Mouse (Mus musculus) limb, embryonic 14.5 days (tissue): ENCODE measurements around the gene Paxbp1. TPM values are rescaled to one million over a fixed set of nuclear protein-coding genes. Genes with fewer than 3 reads are reported as not detected.

Source experiments
- ATAC-seq: fragments of 200-750 bp; cut with Nextera tagmentation; 2 replicates; pipeline ENCODE4 v1.8.0; 2017; ENCODE audit warnings: low read depth, moderate number of reproducible peaks, moderate TSS enrichment; ENCODE audit not compliant: low FRiP score
- DNase-seq: peaks from one replicate; pipeline ENCODE4 v3.0.0-alpha.2; 2015; ENCODE audit warnings: low spot score
- H3K27ac ChIP-seq: fragments of 300-500 bp; sonication (generic); replicated peaks from 2 replicates; pipeline ENCODE4 v1.5.1; 2014; ENCODE audit warnings: low read depth, mild to moderate bottlenecking, low read length, moderate library complexity, mixed read lengths
- H3K27me3 ChIP-seq: fragments of 300-500 bp; sonication (generic); 2 replicates; pipeline ENCODE4 v1.6.1; 2014; ENCODE audit warnings: low read length, mixed read lengths; ENCODE audit not compliant: control insufficient read depth, insufficient read depth
- H3K36me3 ChIP-seq: fragments of 300-500 bp; sonication (generic); 2 replicates; pipeline ENCODE4 v1.6.1; 2014; ENCODE audit warnings: mild to moderate bottlenecking, low read length, moderate library complexity, mixed read lengths; ENCODE audit not compliant: control insufficient read depth, insufficient read depth
- H3K4me1 ChIP-seq: fragments of 300-500 bp; sonication (generic); 2 replicates; pipeline ENCODE4 v1.6.1; 2014; ENCODE audit warnings: antibody characterized with exemption, low read length, mixed read lengths; ENCODE audit not compliant: control insufficient read depth, insufficient read depth
- H3K4me2 ChIP-seq: fragments of 300-500 bp; sonication (generic); replicated peaks from 2 replicates; pipeline ENCODE4 v1.6.1; 2014; ENCODE audit warnings: low read depth, mild to moderate bottlenecking, low read length, moderate library complexity; ENCODE audit not compliant: severe bottlenecking
- H3K4me3 ChIP-seq: fragments of 300-500 bp; sonication (generic); replicated peaks from 2 replicates; pipeline ENCODE4 v1.5.1; 2014; ENCODE audit warnings: low read length
- H3K9ac ChIP-seq: fragments of 300-500 bp; sonication (generic); 2 replicates; pipeline ENCODE4 v1.6.1; 2014; ENCODE audit warnings: mild to moderate bottlenecking, low read depth, low read length, moderate library complexity; ENCODE audit not compliant: severe bottlenecking
- H3K9me3 ChIP-seq: fragments of 300-500 bp; sonication (generic); 2 replicates; pipeline ENCODE4 v1.6.1; 2016; ENCODE audit warnings: low read length; ENCODE audit not compliant: control insufficient read depth
- POLR2A ChIP-seq: fragments of 200-500 bp; IDR thresholded peaks from 2 replicates; pipeline ENCODE4 v1.8.0; 2012; ENCODE audit warnings: inconsistent platforms, mild to moderate bottlenecking, moderate library complexity, borderline replicate concordance; ENCODE audit not compliant: insufficient read depth, insufficient read length; ENCODE audit errors: extremely low read depth
- WGBS: fragments of 180-500 bp; shearing (Covaris S2); extraction: QIAGEN DNeasy Blood & Tissue Kit; methylation state at CpG from one replicate; pipeline ENCODE4 v1.1.7; 2014; 5-methylcytosine and 5-hydroxymethylcytosine counted together
- polyA plus RNA-seq, 2 experiments: library from polyadenylated mRNA; depleted of rRNA in 1 of 2; stranded (reverse) in 1 of 2; unstranded in 1 of 2; fragments of >200 nt; fragmentation: Nextera tagmentation in 1 of 2; extraction: Ambion mirVana in 1 of 2; gene quantifications; 2 replicates each; pipeline versions ENCODE4 v1.2.1 to v1.2.3; 2012 to 2014

The Paxbp1 gene
- polyA plus RNA-seq, 2 experiments = 56.2 to 132 TPM

GRCm38 (mm10) chr16:91009942-91010529, 34.3 kb downstream of the Paxbp1 start:
- DNase-seq = no peak
- Histone ChIP-seq H3K9ac (peak overlapping the region; percentile 75), H3K27ac (no peak overlapping the region), H3K36me3 (peaks cover 16% of the 10 kb centered on the region), H3K4me3 (peak overlapping the region; percentile 91), H3K9me3 (no peaks in the 10 kb centered on the region), H3K27me3 (no peaks in the 10 kb centered on the region), H3K4me2 (peak overlapping the region; percentile 72), H3K4me1 (peaks cover 4% of the 10 kb centered on the region; the same call in 1 of the 2 replicates)
- TF ChIP-seq POLR2A = no peak
- 1% methylated on average over 19 of the region's 19 CpGs for WGBS
- ATAC-seq = no peak

GRCm38 (mm10) chr16:91004915-91005538, 39.3 kb downstream of the Paxbp1 start:
- no peak overlapping the region for H3K27ac ChIP-seq
- ATAC-seq (no peak), DNase-seq (no peak)
- no peaks in the 10 kb centered on the region for H3K9me3 ChIP-seq
- 82% methylated on average over 4 of the region's 4 CpGs for WGBS
- no peak for TF ChIP-seq POLR2A
- no peak overlapping the region for H3K9ac ChIP-seq
- no peak overlapping the region for H3K4me2 ChIP-seq
- no peaks in the 10 kb centered on the region; the same call in 1 of the 2 replicates for H3K4me1 ChIP-seq
- H3K27me3 ChIP-seq = no peaks in the 10 kb centered on the region
- H3K4me3 ChIP-seq = no peak overlapping the region
- H3K36me3 ChIP-seq = no peaks in the 10 kb centered on the region

GRCm38 (mm10) chr16:91001098-91001497, 43.2 kb downstream of the Paxbp1 start:
- H3K36me3 ChIP-seq = no peaks in the 10 kb centered on the region
- no peak overlapping the region for H3K9ac ChIP-seq
- WGBS = 86% methylated on average over 2 of the region's 2 CpGs
- H3K27ac ChIP-seq = no peak overlapping the region
- DNase-seq (no peak), ATAC-seq (no peak)
- no peaks in the 10 kb centered on the region for H3K4me1 ChIP-seq
- TF ChIP-seq POLR2A = no peak
- H3K27me3 ChIP-seq = no peaks in the 10 kb centered on the region
- H3K9me3 ChIP-seq = no peaks in the 10 kb centered on the region
- no peak overlapping the region for H3K4me3 ChIP-seq
- no peak overlapping the region for H3K4me2 ChIP-seq

GRCm38 (mm10) chr16:90999827-91000226, 44.5 kb downstream of the Paxbp1 start:
- DNase-seq (no peak), ATAC-seq (no peak)
- no peaks in the 10 kb centered on the region for H3K36me3 ChIP-seq
- H3K4me3 ChIP-seq = no peak overlapping the region
- H3K27me3 ChIP-seq = no peaks in the 10 kb centered on the region
- H3K9me3 ChIP-seq = no peaks in the 10 kb centered on the region
- no peak overlapping the region for H3K4me2 ChIP-seq
- TF ChIP-seq POLR2A = no peak
- peaks cover 4% of the 10 kb centered on the region; the same call in 1 of the 2 replicates for H3K4me1 ChIP-seq
- no peak overlapping the region for H3K27ac ChIP-seq
- 83% methylated on average over 4 of the region's 4 CpGs for WGBS
- H3K9ac ChIP-seq = no peak overlapping the region

GRCm38 (mm10) chr16:90997822-90998221, 46.5 kb downstream of the Paxbp1 start:
- DNase-seq (no peak), ATAC-seq (no peak)
- TF ChIP-seq POLR2A = no peak
- WGBS = 88% methylated on average over 3 of the region's 3 CpGs
- Histone ChIP-seq H3K4me2 (no peak overlapping the region), H3K9ac (no peak overlapping the region), H3K9me3 (no peaks in the 10 kb centered on the region), H3K27ac (no peak overlapping the region), H3K27me3 (no peaks in the 10 kb centered on the region), H3K4me3 (no peak overlapping the region), H3K4me1 (peaks cover 4% of the 10 kb centered on the region; the same call in 1 of the 2 replicates), H3K36me3 (no peaks in the 10 kb centered on the region)
